Mouse (Mus musculus) limb, embryonic 10.5 days (tissue): ENCODE results near the gene Sec22c. TPM values are rescaled to one million over a fixed set of nuclear protein-coding genes. Genes with fewer than 3 reads are reported as not detected.

Experiments used
- DNase-seq: peaks from one replicate; pipeline ENCODE4 v3.0.0-alpha.2; 2017; ENCODE audit warnings: low spot score
- H3K27ac ChIP-seq: fragments of 300-500 bp; sonication (generic); 2 replicates; pipeline ENCODE4 v1.5.1; 2016; ENCODE audit warnings: mild to moderate bottlenecking
- H3K27me3 ChIP-seq: fragments of 300-500 bp; sonication (generic); 2 replicates; pipeline ENCODE4 v1.6.1; 2016; ENCODE audit warnings: low read depth, mild to moderate bottlenecking; ENCODE audit not compliant: poor library complexity, severe bottlenecking
- H3K36me3 ChIP-seq: fragments of 300-500 bp; sonication (generic); 2 replicates; pipeline ENCODE4 v1.6.1; 2016; ENCODE audit warnings: mild to moderate bottlenecking, moderate library complexity
- H3K4me1 ChIP-seq: fragments of 300-500 bp; sonication (generic); 2 replicates; pipeline ENCODE4 v1.6.1; 2016
- H3K4me3 ChIP-seq: fragments of 300-500 bp; sonication (generic); 2 replicates; pipeline ENCODE4 v1.5.1; 2016; ENCODE audit warnings: mild to moderate bottlenecking, moderate library complexity
- H3K9me3 ChIP-seq: fragments of 300-500 bp; sonication (generic); replicated peaks from 2 replicates; pipeline ENCODE4 v1.6.1; 2016; ENCODE audit warnings: mild to moderate bottlenecking
- WGBS: fragments of 180-500 bp; shearing (Covaris S2); methylation state at CpG from one replicate; pipeline ENCODE4 v1.1.7; 2016; 5-methylcytosine and 5-hydroxymethylcytosine counted together
- polyA plus RNA-seq: library from polyadenylated mRNA; unstranded; fragments of >200 nt; fragmentation: Nextera tagmentation; extraction: Ambion mirVana; gene quantifications from 2 replicates; pipeline ENCODE4 v1.2.1, GENCODE M21; 2016

Gene Sec22c
- polyA plus RNA-seq, 1 experiment from 2014 or later: 12.6 TPM

DNA sequence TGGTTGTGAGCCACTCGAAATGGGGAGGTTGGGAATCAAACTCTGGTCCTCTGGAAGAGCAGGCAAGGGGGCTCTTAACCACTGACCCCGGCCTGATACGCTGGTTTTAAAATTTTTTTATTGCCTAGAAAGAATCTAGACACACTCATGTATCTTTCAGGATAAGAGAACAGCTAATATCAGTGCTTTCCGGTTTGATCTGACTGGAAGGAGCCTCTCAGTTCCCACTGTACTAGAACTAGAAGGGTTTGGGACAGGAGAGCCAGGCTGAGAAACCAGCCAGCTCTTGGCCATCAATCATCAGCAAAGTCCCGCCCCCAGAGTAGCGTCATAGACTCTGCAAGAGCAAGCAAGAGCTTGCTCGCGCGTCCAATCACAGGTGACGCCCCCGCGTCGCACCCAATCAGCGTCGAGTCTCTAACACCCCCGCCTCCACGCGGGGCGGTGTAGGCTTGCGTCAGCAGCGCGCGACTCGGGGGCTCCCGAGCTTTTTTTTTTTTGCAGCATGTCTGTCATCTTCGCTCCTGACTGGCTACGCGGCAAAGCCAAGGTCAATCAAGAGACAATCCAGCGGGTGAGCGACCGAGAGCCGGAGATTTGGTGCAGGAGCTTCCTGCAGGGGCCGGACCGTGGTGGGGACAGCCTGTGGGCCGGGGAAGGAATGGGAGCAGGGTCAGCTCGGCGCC is 4.8 kb upstream of the Sec22c start, which contains the start of gene Ss18l2:
Gene Ss18l2, plus strand, starts transcription at position 432 of the 686 bp plus-strand sequence.
- WGBS: 5% methylated on average over 37 of the region's 37 CpGs
- Histone ChIP-seq H3K27ac (peak within 1 kb of the TSS; percentile 89), H3K36me3 (peaks cover 17% of the 10 kb centered on the region), H3K27me3 (no peaks in the 10 kb centered on the region), H3K4me3 (peak within 1 kb of the TSS; percentile 96), H3K9me3 (no peaks in the 10 kb centered on the region), H3K4me1 (peaks cover 31% of the 10 kb centered on the region)
- peak; percentile 98 for DNase-seq

DNA sequence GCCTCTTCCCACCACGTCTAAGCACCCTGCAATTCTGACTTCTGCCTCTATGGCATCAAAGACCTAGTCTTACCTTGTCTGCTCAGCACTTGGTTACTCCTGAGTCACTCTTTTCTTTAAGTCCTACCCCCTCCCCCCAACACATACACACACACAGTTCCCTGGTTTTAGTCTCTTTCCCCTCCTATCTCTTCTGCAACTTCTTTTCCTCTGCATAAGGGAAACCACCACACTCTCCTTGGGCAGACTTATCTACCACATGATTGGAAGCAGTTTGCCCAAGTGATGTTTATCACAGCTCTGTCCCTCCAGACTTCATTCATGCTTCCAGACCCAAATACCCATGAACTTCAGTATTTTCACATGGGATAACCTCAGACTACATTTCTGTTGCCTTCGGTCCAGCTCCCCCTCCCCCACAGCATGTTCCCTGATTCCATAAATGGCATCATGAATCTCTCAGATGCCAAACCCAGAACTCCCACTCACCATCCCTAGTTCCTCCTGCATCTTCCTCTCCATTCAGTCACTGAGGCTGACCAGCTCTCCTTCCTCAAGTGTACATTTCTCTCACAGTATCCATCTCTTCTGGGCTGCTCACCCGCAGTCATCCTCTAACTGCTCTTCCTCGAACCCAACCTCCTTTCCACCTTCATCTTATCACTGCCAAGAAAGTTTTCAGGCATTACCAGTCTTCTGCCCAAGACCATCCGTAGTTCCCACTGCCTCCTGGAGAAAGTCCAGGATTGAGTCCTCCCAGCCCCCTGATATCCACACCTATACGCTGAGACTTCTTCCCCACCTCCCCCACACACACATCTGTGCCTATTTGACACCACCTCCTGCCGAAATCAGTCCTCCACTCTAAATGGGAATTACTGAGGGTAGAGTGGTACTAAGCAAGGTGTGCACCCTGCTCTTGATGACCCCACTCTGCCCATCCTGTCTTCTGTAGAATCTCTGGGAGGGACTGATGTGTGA is 3.5 kb upstream of the Sec22c start:
- H3K9me3 ChIP-seq: no peaks in the 10 kb centered on the region
- H3K27ac ChIP-seq: no peak overlapping the region
- H3K27me3 ChIP-seq: no peaks in the 10 kb centered on the region
- DNase-seq: peak; percentile 20
- 70% methylated on average over 7 of the region's 7 CpGs for WGBS
- H3K36me3 ChIP-seq: peaks cover 17% of the 10 kb centered on the region
- no peak overlapping the region for H3K4me3 ChIP-seq
- H3K4me1 ChIP-seq: peaks cover 39% of the 10 kb centered on the region

DNA sequence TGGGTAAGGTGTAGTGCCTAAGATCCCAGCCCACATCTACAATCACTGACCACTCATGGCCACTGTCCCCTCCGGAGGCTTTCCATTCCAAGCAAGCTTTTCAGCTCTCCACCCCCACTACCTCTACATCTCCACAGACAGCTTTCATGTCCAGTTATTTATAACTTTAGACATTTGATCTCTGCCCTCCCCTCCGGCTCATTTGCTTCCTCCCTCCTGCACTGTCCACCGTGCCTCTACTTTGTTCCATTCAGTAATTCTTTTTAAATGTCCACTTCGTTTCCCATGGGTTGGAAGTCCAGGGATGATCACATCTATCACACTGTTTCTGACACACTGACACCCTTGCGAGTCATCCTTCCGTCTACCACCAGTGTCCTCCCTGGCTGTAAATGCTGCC is 2.5 kb upstream of the Sec22c start:
- H3K4me3 ChIP-seq: no peak overlapping the region
- no peak overlapping the region for H3K27ac ChIP-seq
- peaks cover 7% of the 10 kb centered on the region for H3K36me3 ChIP-seq
- 57% methylated on average over 6 of the region's 6 CpGs for WGBS
- no peaks in the 10 kb centered on the region for H3K9me3 ChIP-seq
- no peaks in the 10 kb centered on the region for H3K27me3 ChIP-seq
- peak; percentile 16 for DNase-seq
- H3K4me1 ChIP-seq: peaks cover 46% of the 10 kb centered on the region

DNA sequence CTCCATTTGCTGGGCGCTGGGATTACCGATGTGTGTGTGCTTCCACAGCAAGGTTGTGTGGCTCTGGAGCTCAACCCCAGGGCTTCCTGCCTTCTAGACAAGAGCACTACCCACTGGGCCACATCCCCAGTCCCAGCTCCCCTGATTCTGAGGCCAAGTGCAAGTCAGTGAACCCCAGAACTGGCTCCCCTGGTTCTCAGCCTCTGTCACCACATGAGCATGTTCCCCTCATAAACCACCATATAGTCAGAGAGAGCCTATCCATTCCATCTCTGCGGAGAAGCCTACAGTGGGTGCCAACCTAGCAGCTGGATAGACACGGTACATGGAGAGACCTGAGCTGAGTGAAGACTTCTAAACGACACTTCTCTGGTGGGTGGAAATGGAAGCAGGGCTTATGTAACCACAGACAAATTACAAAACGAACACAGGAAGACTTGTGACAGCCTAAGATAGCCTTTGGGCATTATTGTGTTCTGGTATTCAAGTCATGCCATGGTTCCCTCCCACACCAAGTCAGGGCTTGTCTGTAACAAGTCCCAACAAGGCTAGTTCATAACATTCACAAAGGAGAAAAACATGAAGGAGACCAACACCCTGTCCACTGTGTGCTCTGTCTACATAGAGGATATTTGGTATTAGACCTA is 862 bp upstream of the Sec22c start:
- no peaks in the 10 kb centered on the region for H3K27me3 ChIP-seq
- DNase-seq: no peak
- peaks cover 38% of the 10 kb centered on the region for H3K4me1 ChIP-seq
- H3K9me3 ChIP-seq: no peaks in the 10 kb centered on the region
- no peak overlapping the region for H3K4me3 ChIP-seq
- no peak overlapping the region for H3K27ac ChIP-seq
- no peaks in the 10 kb centered on the region for H3K36me3 ChIP-seq
- 83% methylated on average over 6 of the region's 6 CpGs for WGBS

DNA sequence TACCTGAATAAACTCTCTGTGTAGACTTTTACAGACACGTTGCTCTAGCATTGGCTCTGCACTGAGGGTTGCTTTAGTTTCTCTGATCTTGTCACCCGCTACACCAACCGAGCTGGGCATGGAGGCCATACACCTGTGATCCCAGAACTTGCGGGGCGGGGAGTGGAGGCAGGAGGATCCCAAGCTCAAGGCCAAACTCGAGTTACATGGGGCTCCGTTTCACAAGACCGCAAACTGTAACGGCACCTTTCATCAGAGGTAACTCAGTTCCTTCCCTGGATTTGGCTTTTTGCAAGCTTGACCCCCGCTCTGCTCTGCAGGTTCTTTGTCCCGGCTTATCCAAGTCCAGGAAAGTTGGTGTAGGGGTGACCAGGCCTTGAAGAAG is 1.0 kb downstream of the Sec22c start:
- Histone ChIP-seq H3K9me3 (no peaks in the 10 kb centered on the region), H3K4me3 (peak overlapping the region; percentile 81), H3K27me3 (no peaks in the 10 kb centered on the region), H3K36me3 (peaks cover 7% of the 10 kb centered on the region), H3K4me1 (peaks cover 25% of the 10 kb centered on the region), H3K27ac (peak overlapping the region; percentile 92)
- WGBS: 41% methylated on average over 11 of the region's 11 CpGs
- no peak for DNase-seq

DNA sequence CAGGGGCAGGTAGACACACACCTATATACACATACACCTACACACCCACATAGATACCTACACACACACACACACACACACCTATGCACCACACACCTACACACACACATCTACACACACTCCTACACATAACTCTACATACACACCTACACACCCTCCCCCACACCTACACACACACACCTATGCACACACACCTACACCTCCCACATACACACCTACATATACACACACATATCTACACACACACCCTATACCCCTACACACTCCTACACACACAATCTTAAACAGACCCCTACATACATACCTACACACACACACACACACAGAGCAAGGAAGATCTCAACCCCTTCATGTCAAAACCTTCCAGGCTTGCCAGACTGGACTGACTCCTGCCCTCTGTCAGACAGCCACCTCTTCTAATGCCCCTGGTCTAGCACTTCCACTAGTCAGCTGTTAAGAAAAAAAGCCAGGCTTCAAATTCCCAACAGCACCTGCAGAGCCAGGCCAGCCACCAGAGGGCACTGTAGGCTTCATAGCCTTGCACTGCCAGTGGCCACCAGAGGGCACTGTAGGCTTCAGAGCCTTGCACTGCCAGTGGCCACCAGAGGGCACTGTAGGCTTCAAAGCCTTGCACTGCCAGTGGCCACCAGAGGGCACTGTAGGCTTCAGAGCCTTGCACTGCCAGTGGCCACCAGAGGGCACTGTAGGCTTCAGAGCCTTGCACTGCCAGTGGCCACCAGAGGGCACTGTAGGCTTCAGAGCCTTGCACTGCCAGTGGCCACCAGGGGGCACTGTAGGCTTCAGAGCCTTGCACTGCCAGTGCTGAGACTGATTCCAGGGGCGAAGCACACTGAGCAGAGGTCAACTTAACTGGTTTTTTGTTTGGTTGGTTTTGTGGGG is 7.9 kb downstream of the Sec22c start:
- DNase-seq: no peak
- Histone ChIP-seq H3K36me3 (peaks cover 52% of the 10 kb centered on the region), H3K4me3 (no peak overlapping the region), H3K9me3 (peaks cover 2% of the 10 kb centered on the region; the same call in 1 of the 2 replicates), H3K4me1 (no peaks in the 10 kb centered on the region), H3K27ac (no peak overlapping the region), H3K27me3 (no peaks in the 10 kb centered on the region)
- 96% methylated on average over 1 of the region's 1 CpGs for WGBS

DNA sequence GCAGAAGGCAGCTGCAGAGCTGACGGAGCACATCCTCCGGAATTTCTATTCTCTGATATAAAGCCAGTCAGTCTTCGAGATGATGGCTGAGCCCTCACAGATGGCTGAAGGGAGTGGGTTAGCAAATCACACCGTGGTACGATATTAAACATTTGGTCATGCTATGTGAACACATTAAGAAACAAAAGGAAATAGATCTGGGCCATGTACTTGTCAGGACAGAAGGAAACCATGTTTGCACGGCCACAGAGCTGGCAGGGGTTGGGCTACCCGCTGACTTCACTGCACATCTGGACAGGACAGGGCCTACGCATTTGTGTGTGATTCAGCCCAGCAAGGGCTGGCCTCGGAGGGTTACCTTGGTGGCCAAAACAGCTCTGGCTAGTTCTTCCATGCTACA is 8.7 kb downstream of the Sec22c start:
- peaks cover 57% of the 10 kb centered on the region for H3K36me3 ChIP-seq
- DNase-seq: no peak
- no peaks in the 10 kb centered on the region for H3K27me3 ChIP-seq
- H3K4me3 ChIP-seq: no peak overlapping the region
- H3K4me1 ChIP-seq: no peaks in the 10 kb centered on the region
- WGBS: 96% methylated on average over 9 of the region's 9 CpGs
- peaks cover 2% of the 10 kb centered on the region; the same call in 1 of the 2 replicates for H3K9me3 ChIP-seq
- H3K27ac ChIP-seq: no peak overlapping the region

DNA sequence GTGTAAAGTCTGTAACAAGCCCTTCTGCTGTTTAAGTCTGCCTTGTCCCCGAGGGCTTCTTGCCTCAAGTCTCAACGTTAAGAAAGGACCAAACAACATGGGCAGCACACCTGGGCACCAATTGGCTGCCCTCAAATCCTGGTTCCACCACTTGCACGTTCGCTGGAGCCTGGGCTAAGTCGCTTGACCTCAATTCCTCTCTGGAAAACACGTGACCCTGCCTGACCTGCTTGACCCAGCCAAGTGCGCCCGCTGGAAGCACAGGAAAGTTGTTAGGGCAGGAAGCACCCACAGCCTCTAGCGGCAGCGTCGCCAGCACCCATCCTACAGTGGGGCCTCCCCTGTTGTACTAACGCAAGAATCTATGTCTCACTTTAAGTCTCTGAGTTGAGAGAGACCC is 10.6 kb downstream of the Sec22c start:
- H3K27ac ChIP-seq: no peak overlapping the region
- no peaks in the 10 kb centered on the region for H3K27me3 ChIP-seq
- no peak overlapping the region for H3K4me3 ChIP-seq
- 80% methylated on average over 12 of the region's 12 CpGs for WGBS
- no peaks in the 10 kb centered on the region for H3K4me1 ChIP-seq
- no peak for DNase-seq
- H3K36me3 ChIP-seq: peaks cover 70% of the 10 kb centered on the region
- H3K9me3 ChIP-seq: peaks cover 2% of the 10 kb centered on the region; the same call in 1 of the 2 replicates

DNA sequence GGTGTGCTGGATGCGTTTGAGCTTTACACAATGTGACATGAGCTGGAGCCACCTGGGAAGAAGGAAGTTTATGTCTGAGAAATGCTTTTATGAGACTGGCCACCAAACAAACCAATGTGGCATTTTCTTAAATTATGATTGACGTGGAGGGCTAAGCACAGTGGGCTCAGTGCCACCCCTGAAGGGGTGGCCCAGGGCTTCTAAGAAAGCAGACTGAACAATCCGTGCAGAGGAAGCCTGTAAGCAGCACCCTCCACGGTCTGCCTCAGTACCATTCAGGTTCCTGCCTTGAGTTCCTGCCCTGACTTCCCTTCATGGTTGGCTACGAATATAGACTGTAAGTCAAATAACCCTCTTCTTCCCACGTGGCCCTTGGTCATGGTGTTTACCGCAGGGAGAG is 14.6 kb downstream of the Sec22c start:
- 95% methylated on average over 7 of the region's 7 CpGs for WGBS
- Histone ChIP-seq H3K4me1 (no peaks in the 10 kb centered on the region), H3K9me3 (no peaks in the 10 kb centered on the region), H3K27me3 (no peaks in the 10 kb centered on the region), H3K27ac (no peak overlapping the region), H3K36me3 (peaks cover 62% of the 10 kb centered on the region), H3K4me3 (no peak overlapping the region)
- no peak for DNase-seq

DNA sequence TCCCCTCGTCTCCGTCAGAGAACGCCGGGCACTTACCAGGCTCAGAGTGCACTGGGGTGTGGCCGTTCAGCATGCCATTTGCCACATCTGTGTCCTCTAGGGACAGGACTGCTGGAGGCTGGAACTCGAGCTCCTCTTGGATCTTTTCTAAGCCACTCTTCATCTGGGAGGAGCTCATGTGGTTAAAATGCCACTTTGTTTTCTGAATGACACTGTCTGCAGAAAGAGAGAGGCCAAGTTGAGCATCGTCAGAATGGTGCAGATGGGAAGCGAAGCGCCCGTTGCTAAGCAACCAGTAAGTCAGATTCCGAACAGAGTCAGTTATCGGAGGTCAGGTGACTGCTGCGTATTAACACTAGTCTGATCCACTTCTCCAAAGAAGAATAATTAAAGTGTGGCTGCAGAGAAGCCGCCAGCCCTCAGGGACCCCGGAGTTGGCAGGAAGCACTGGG is 15.1 kb downstream of the Sec22c start:
- H3K4me3 ChIP-seq: no peak overlapping the region
- no peak for DNase-seq
- peaks cover 62% of the 10 kb centered on the region for H3K36me3 ChIP-seq
- no peaks in the 10 kb centered on the region for H3K9me3 ChIP-seq
- H3K27ac ChIP-seq: no peak overlapping the region
- no peaks in the 10 kb centered on the region for H3K4me1 ChIP-seq
- H3K27me3 ChIP-seq: no peaks in the 10 kb centered on the region
- WGBS: 87% methylated on average over 15 of the region's 15 CpGs

DNA sequence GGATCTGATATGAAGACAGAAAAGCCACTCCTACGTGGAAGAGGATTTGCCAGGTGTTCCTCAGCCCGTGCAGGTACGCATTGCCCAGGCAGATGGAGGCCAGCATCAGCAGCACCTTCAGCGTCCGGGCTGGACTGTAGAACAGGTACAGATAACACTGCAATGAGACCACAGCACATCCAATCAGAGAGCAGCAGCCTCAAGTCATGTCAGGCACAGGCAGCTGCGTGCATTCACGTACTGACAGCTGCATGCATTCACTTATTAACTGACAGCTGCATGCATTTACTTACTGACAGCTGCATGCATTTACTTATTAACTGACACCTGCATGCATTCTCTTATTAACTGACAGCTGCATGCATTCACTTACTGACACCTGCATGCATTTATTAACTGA is 20.6 kb downstream of the Sec22c start:
- DNase-seq: no peak
- H3K27ac ChIP-seq: no peak overlapping the region
- 82% methylated on average over 7 of the region's 7 CpGs for WGBS
- H3K27me3 ChIP-seq: peaks cover 14% of the 10 kb centered on the region; the same call in 1 of the 2 replicates
- no peak overlapping the region for H3K4me3 ChIP-seq
- no peaks in the 10 kb centered on the region for H3K9me3 ChIP-seq
- peaks cover 47% of the 10 kb centered on the region for H3K36me3 ChIP-seq
- 0 out of 2 replicates have a peak, but pooled peaks cover 4% of the 10 kb centered on the region for H3K4me1 ChIP-seq
